Mouse (Mus musculus) G1E (cell line): ENCODE results near the gene Mob3a. TPM values are rescaled to one million over a fixed set of nuclear protein-coding genes. Genes with fewer than 3 reads are reported as not detected.

Experiments
- ATAC-seq: 2 replicates; pipeline ENCODE4 v1.8.0; 2016; ENCODE audit warnings: mild to moderate bottlenecking; ENCODE audit not compliant: insufficient number of reproducible peaks, poor library complexity, low FRiP score, severe bottlenecking; ENCODE audit errors: extremely low read depth
- DNase-seq: peaks from one replicate; pipeline ENCODE4 v3.0.0; 2012; ENCODE audit warnings: low spot score
- H3K27me3 ChIP-seq: 2 replicates; pipeline ENCODE4 v1.6.1; 2012; ENCODE audit warnings: mild to moderate bottlenecking, low read length, inconsistent platforms; ENCODE audit not compliant: insufficient read depth
- H3K36me3 ChIP-seq: replicated peaks from 2 replicates; pipeline ENCODE3; 2012; ENCODE audit warnings: mild to moderate bottlenecking, inconsistent platforms
- H3K4me1 ChIP-seq: 2 replicates; pipeline ENCODE4 v1.6.1; 2012; ENCODE audit warnings: low read depth, low read length, inconsistent platforms, mixed read lengths; ENCODE audit not compliant: insufficient read depth
- H3K4me3 ChIP-seq: 2 replicates; pipeline ENCODE4 v1.5.1; 2012; ENCODE audit warnings: low read depth, mild to moderate bottlenecking, inconsistent platforms, low read length, moderate library complexity, mixed read lengths
- H3K9me3 ChIP-seq: replicated peaks from 2 replicates; pipeline ENCODE4 v1.6.1; 2012; ENCODE audit warnings: inconsistent platforms
- CTCF ChIP-seq: IDR thresholded peaks from 2 replicates; pipeline ENCODE4 v1.5.1; 2012; ENCODE audit warnings: low read depth, low read length, inconsistent platforms, mixed read lengths
- GATA1 ChIP-seq: IDR thresholded peaks from 2 replicates; pipeline ENCODE4 v1.6.1; 2012; ENCODE audit warnings: borderline replicate concordance, low read length, inconsistent platforms, mixed read lengths
- GATA2 ChIP-seq: IDR thresholded peaks from 2 replicates; pipeline ENCODE4 v1.6.1; 2012; ENCODE audit warnings: low read depth, low read length, inconsistent platforms, borderline replicate concordance
- POLR2AphosphoS5 ChIP-seq: IDR thresholded peaks from 2 replicates; pipeline ENCODE4 v1.6.1; 2012; ENCODE audit warnings: low read depth, low read length, inconsistent platforms; ENCODE audit not compliant: insufficient replicate concordance
- TAL1 ChIP-seq: conservative IDR thresholded peaks from 2 replicates; pipeline ENCODE4 v1.6.1; 2012; ENCODE audit warnings: low read depth, low read length, inconsistent platforms, mixed read lengths
- polyA plus RNA-seq: library from polyadenylated mRNA; stranded (reverse); fragments of >175 nt; gene quantifications from 2 replicates; pipeline ENCODE4 v1.2.3, GENCODE M21; 2012
- total RNA-seq, 2 experiments: library from RNA; stranded (forward) in 1 of 2; stranded (reverse) in 1 of 2; fragments of 200-1000 nt in 1 of 2; fragments of >200 nt in 1 of 2; fragmentation: Nextera tagmentation in 1 of 2; gene quantifications; 2 replicates each; pipeline ENCODE4 v1.2.3; 2014 to 2017

Mob3a gene
- total and polyA plus RNA-seq, 3 experiments = 52.8 to 54.2 (median 53.8) TPM

- Histone ChIP-seq H3K27me3 (no peaks in the 10 kb centered on the region), H3K4me3 (no peak overlapping the region), H3K36me3 (peaks cover 35% of the 10 kb centered on the region), H3K4me1 (peaks cover 69% of the 10 kb centered on the region), H3K9me3 (no peaks in the 10 kb centered on the region)
- no peak for DNase-seq
- TF ChIP-seq GATA2 (no peak), GATA1 (no peak), POLR2AphosphoS5 (no peak), TAL1 (no peak), CTCF (no peak)
- no peak for ATAC-seq
Measured at GRCm38 (mm10) chr10:80680260-80680696, 21.5 kb downstream of the Mob3a start.

GRCm38 (mm10) chr10:80679556-80680259, 22.1 kb downstream of the Mob3a start:
- Histone ChIP-seq H3K36me3 (peaks cover 34% of the 10 kb centered on the region), H3K4me1 (peaks cover 69% of the 10 kb centered on the region), H3K4me3 (peak overlapping the region; percentile 87; the same call in 1 of the 2 replicates), H3K9me3 (no peaks in the 10 kb centered on the region), H3K27me3 (no peaks in the 10 kb centered on the region)
- TF ChIP-seq GATA1 (no peak), CTCF (no peak), GATA2 (no peak), TAL1 (no peak), POLR2AphosphoS5 (no peak)
- DNase-seq = no peak
- ATAC-seq = no peak

DNA sequence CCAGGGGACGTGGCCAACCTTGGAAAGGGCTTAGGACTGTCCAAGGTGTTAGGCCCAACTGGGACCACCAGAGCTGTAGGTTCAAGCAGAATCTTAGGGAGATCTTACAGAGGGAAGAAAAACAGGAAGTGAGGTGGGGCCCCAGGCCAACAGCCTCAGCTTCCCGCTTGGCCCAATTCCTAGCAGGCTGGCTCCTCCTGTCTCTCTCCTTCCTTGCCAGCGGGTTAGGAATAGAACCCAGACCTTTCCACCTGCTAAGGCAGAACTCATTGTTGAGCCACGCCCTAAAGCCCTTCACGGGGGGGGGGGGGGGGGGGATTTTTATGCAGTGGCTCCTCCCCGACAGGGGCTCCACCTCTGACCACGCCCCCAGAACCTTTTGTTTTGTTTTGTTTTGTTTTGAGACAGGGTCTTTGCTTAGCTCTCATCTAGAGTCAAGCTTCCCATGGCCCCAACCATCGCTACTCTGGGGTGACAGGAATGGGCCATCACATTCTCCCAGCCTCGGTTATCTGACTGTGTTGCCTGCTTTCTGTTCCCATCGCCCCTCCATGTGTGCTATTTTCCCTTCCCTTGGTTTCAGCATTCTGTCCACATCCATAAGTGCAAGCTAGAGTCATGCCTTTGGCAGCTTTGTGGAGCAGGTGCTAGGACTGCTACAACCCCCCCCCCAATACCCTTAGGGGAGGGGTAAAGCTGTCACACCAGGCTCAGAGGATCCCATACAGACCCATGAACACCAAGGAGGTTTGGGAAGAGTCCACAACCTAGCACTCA, 23.0 kb downstream of the Mob3a start:
- DNase-seq = no peak
- H3K4me1 ChIP-seq = peaks cover 70% of the 10 kb centered on the region
- no peaks in the 10 kb centered on the region for H3K27me3 ChIP-seq
- peak overlapping the region; percentile 87 for H3K4me3 ChIP-seq
- H3K36me3 ChIP-seq = peaks cover 35% of the 10 kb centered on the region
- no peaks in the 10 kb centered on the region for H3K9me3 ChIP-seq
- no peak for TF ChIP-seq GATA2
- no peak for TF ChIP-seq CTCF
- TF ChIP-seq GATA1 = no peak
- TF ChIP-seq POLR2AphosphoS5 = no peak
- TF ChIP-seq TAL1 = no peak
- no peak for ATAC-seq

GRCm38 (mm10) chr10:80677942-80678436, 23.8 kb downstream of the Mob3a start, which contains the start of gene Mknk2:
Gene Mknk2 (minus strand): TSS chr10:80678112.
- H3K36me3 ChIP-seq = peaks cover 35% of the 10 kb centered on the region
- TF ChIP-seq CTCF (no peak), GATA2 (no peak), TAL1 (peak; percentile 73)
- no peaks in the 10 kb centered on the region for H3K9me3 ChIP-seq
- ATAC-seq (peak; percentile 49), DNase-seq (peak; percentile 87)
- H3K4me3 ChIP-seq = peak within 1 kb of the TSS; percentile 87
- peaks cover 70% of the 10 kb centered on the region for H3K4me1 ChIP-seq
- no peaks in the 10 kb centered on the region for H3K27me3 ChIP-seq

DNA sequence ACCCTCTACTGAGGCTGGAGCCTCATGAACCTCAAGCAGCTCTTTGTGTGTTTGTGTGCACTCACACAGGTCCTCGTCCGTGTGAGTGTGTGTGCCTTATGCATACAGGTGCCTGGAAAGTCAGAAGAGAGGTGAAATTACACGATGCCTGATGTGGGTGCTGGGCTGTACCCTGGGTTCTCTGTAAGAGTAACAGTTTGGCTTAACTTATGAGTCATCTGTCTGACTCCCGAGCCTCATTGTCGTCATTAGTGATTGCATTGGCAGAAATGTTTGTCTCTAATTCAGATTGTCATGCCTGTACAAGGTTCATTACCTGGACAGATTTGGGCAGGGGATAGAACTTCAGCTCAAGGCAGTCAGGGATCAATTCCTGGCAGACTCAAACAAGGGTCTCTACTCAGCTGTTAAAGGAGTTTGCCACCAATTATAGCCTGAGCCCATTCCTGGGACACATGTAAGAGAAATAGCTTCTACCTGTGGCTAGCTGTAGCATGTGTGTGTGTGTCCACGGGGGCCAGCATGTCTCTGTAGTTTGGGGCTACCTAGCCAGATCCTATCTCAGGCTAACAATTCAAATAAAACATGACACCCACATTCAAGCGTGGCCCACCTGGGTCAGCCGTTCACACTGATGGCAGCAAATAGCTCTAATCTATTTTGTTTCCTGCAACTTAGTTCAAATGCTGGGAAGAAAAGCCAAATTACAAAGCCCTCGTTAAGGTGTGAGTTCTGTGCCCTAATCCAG, 24.5 kb downstream of the Mob3a start:
- DNase-seq = no peak
- ATAC-seq = no peak
- peaks cover 74% of the 10 kb centered on the region for H3K4me1 ChIP-seq

More for the DNA sequence above, 24.5 kb downstream of the Mob3a start:
- Histone ChIP-seq H3K36me3 (peaks cover 39% of the 10 kb centered on the region), H3K27me3 (no peaks in the 10 kb centered on the region), H3K4me3 (peak overlapping the region; percentile 87), H3K9me3 (no peaks in the 10 kb centered on the region)
- TF ChIP-seq CTCF = no peak
- TF ChIP-seq GATA1 = no peak
- no peak for TF ChIP-seq TAL1
- TF ChIP-seq POLR2AphosphoS5 = no peak
- no peak for TF ChIP-seq GATA2
